Mouse (Mus musculus): ENCODE data around the gene Irf2bp1. TPM values are rescaled to one million over a fixed set of nuclear protein-coding genes. Genes with fewer than 3 reads are reported as not detected.
A peak's percentile ranks its signal among the peaks of the same experiment; 100 is the strongest.

Gene Irf2bp1
- total and polyA plus RNA-seq, 3 experiments = 4.9 to 12.8 (median 6.6) TPM

- no peak overlapping the region for H3K27ac ChIP-seq (ENCODE audit: insufficient read depth, low read depth)
- no peaks in the 10 kb centered on the region for H3K79me2 ChIP-seq (replicated peaks; ENCODE audit: control insufficient read depth, extremely low read depth, insufficient read depth, poor library complexity, severe bottlenecking)
- dilution Hi-C loops (cut with MboI; ENCODE audit: extremely low pct_ligation_motif_present, extremely low pct_unique_long_range_greater_than_20kb, low sequenced_read_pairs) (no loop called here), in situ Hi-C loops (cut with MboI; ENCODE audit: low pct_ligation_motif_present, low pct_unique_long_range_greater_than_20kb, low sequenced_read_pairs) (loop anchor here (10.0 kb wide), 1 partner anchor 95 kb away; no protein-coding TSS in a partner anchor)
- peaks cover 2% of the 10 kb centered on the region for H3K9me3 ChIP-seq (replicated peaks; ENCODE audit: low read length)
- H3K4me3 ChIP-seq (replicated peaks in 1 of 3; ENCODE audit: low read depth in 2 of 3, low read length in 2 of 3, poor library complexity in 1 of 3) = peak overlapping the region; percentile 52 to 57 (median 54)
- peaks cover 44% of the 10 kb centered on the region for H3K27me3 ChIP-seq (replicated peaks)
- no peak overlapping the region; the same call in 1 of the 2 replicates for H3K9ac ChIP-seq (ENCODE audit: insufficient read depth, low read depth)
- H3K4me1 ChIP-seq (ENCODE audit: control insufficient read depth in 1 of 2, insufficient read depth in 2 of 2) = peaks cover 7 to 16% of the 10 kb centered on the region in 2 experiments
- TF ChIP-seq MAZ (IDR thresholded peaks at IDR 0.05; ENCODE audit: low read depth, low read length) (no peak), CTCF (conservative IDR thresholded peaks at IDR 0.05 in 1 of 2, IDR thresholded peaks at IDR 0.05 in 1 of 2; ENCODE audit: low read depth in 2 of 2, low read length in 2 of 2) (peak in 1 of 2 experiments; percentile 47; a peak in 2 of 4 replicates), BHLHE40 (IDR thresholded peaks at IDR 0.05; ENCODE audit: low read depth, low read length) (no peak), E2F4 (IDR thresholded peaks at IDR 0.05; ENCODE audit: insufficient replicate concordance, low read depth, low read length) (no peak), SMC3 (IDR thresholded peaks at IDR 0.05; ENCODE audit: low read depth, low read length) (peak; percentile 18; the same call in 1 of the 2 replicates)
- peaks cover 3 to 32% of the 10 kb centered on the region in 2 experiments for H3K36me3 ChIP-seq (replicated peaks in 1 of 2; ENCODE audit: control insufficient read depth in 1 of 2, insufficient read depth in 1 of 2, low read length in 1 of 2)
- H3K4me2 ChIP-seq (ENCODE audit: insufficient read depth, low read depth, poor library complexity, severe bottlenecking) = peak overlapping the region; percentile 94
- DNase-seq (ENCODE audit: extremely low read depth) = no peak
Measured at GRCm38 (mm10) chr7:18989995-18990394, 13.8 kb upstream of the Irf2bp1 start.

DNA sequence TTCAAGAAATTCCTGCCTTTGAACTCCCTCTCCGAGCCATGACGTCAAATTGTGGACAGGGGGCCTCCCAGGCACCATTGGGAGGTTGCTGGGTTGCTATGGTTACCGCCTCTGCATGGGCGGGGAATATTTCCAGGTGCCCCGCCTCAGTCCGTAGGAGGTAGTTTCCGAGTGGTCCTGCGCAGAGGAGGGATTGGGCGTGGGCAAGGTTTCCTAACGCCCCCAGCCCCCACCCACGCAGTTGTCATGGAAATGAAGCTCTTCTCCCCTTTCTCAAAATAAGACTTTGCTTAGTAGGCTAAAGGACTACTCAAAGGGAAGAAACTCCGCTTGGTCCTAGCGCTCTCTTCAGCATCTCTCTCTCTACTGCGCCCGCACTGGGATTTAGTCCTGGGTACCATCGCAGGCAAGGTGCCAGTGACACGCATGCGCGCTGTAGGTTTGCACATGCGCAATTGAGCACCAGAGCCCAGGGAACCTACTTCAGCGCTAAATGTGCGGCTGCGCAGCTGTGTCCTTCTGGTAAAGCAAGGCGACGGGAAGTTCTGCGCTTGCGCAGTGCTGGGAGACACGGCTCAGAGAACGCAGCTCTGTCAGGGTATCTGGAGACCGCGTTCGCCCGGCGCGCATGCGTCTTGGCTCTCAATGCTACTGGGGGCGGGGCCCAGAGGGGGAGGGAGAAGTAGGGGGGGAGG, 13.1 kb upstream of the Irf2bp1 start, which contains the start of gene Mypop:
TSS of gene Mypop (plus strand) at position 645 of the 695 bp plus-strand sequence.
- Histone ChIP-seq H3K27me3 (replicated peaks) (peaks cover 40% of the 10 kb centered on the region), H3K9me3 (replicated peaks; ENCODE audit: low read length) (peaks cover 2% of the 10 kb centered on the region), H3K36me3 (replicated peaks in 1 of 2; ENCODE audit: control insufficient read depth in 1 of 2, insufficient read depth in 1 of 2, low read length in 1 of 2) (peaks cover 6 to 40% of the 10 kb centered on the region in 2 experiments), H3K4me3 (replicated peaks in 1 of 3; ENCODE audit: low read depth in 2 of 3, low read length in 2 of 3, poor library complexity in 1 of 3) (peak within 1 kb of the TSS; percentile 52 to 57 (median 54)), H3K9ac (ENCODE audit: insufficient read depth, low read depth) (peak within 1 kb of the TSS; percentile 89), H3K4me1 (ENCODE audit: control insufficient read depth in 1 of 2, insufficient read depth in 2 of 2) (peaks cover 7 to 16% of the 10 kb centered on the region in 2 experiments), H3K4me2 (ENCODE audit: insufficient read depth, low read depth, poor library complexity, severe bottlenecking) (peak within 1 kb of the TSS; percentile 94), H3K79me2 (replicated peaks; ENCODE audit: control insufficient read depth, extremely low read depth, insufficient read depth, poor library complexity, severe bottlenecking) (no peaks in the 10 kb centered on the region), H3K27ac (ENCODE audit: insufficient read depth, low read depth) (peak within 1 kb of the TSS; percentile 56)
- peak; percentile 100 for DNase-seq (ENCODE audit: extremely low read depth)
- in situ Hi-C loops (cut with MboI; ENCODE audit: low pct_ligation_motif_present, low pct_unique_long_range_greater_than_20kb, low sequenced_read_pairs) (no loop called here), dilution Hi-C loops (cut with MboI; ENCODE audit: extremely low pct_ligation_motif_present, extremely low pct_unique_long_range_greater_than_20kb, low sequenced_read_pairs) (no loop called here)
- TF ChIP-seq MAFK (IDR thresholded peaks at IDR 0.05; ENCODE audit: insufficient replicate concordance, low read length) = no peak
- no peak for TF ChIP-seq KAT2A (IDR thresholded peaks at IDR 0.05; ENCODE audit: insufficient replicate concordance, low read length)
- peak; percentile 22; the same call in 1 of the 2 replicates for TF ChIP-seq JUN (IDR thresholded peaks at IDR 0.05; ENCODE audit: insufficient read depth, low read depth, low read length)
- TF ChIP-seq PAX5 (IDR thresholded peaks at IDR 0.05; ENCODE audit: low read length) = no peak
- TF ChIP-seq BHLHE40 (IDR thresholded peaks at IDR 0.05; ENCODE audit: low read depth, low read length) = no peak; the same call in 1 of the 2 replicates
- TF ChIP-seq ZKSCAN1 (IDR thresholded peaks at IDR 0.05; ENCODE audit: borderline replicate concordance, low read depth, low read length) = no peak
- TF ChIP-seq POLR2A (IDR thresholded peaks at IDR 0.05; ENCODE audit: low read depth, low read length) = peak; percentile 83
- TF ChIP-seq UBTF (IDR thresholded peaks at IDR 0.05; ENCODE audit: low read depth, low read length) = no peak
- TF ChIP-seq MYC (IDR thresholded peaks at IDR 0.05; ENCODE audit: low read depth, low read length) = peak; percentile 60; the same call in 1 of the 2 replicates
- TF ChIP-seq E2F4 (IDR thresholded peaks at IDR 0.05; ENCODE audit: insufficient replicate concordance, low read depth, low read length) = no peak
- peak; percentile 68 for TF ChIP-seq MAX (IDR thresholded peaks at IDR 0.05; ENCODE audit: low read length)
- TF ChIP-seq HCFC1 (IDR thresholded peaks at IDR 0.05; ENCODE audit: low read depth, low read length) = peak; percentile 70
- TF ChIP-seq JUND (conservative IDR thresholded peaks at IDR 0.05; ENCODE audit: low read depth, low read length) = no peak
- TF ChIP-seq TBP (conservative IDR thresholded peaks at IDR 0.05; ENCODE audit: low read depth, low read length) = 0 out of 2 replicates have a peak, but pooled peaks have one; percentile 49
- peak; percentile 64 for TF ChIP-seq ELF1 (IDR thresholded peaks at IDR 0.05; ENCODE audit: low read depth, low read length)
- peak; percentile 68; the same call in 1 of the 2 replicates for TF ChIP-seq ZMIZ1 (IDR thresholded peaks at IDR 0.05; ENCODE audit: low read depth, low read length)
- TF ChIP-seq POLR2AphosphoS2 (IDR thresholded peaks at IDR 0.05; ENCODE audit: low read depth, low read length) = peak; percentile 79; the same call in 1 of the 2 replicates
- no peak for TF ChIP-seq USF1 (IDR thresholded peaks at IDR 0.05; ENCODE audit: low read depth, low read length)
- TF ChIP-seq NELFE (IDR thresholded peaks at IDR 0.05; ENCODE audit: low read depth, low read length) = peak; percentile 88
- TF ChIP-seq CTCF (conservative IDR thresholded peaks at IDR 0.05 in 1 of 2, IDR thresholded peaks at IDR 0.05 in 1 of 2; ENCODE audit: low read depth in 2 of 2, low read length in 2 of 2) = no peak
- TF ChIP-seq TCF12 (IDR thresholded peaks at IDR 0.05; ENCODE audit: low read depth, low read length) = peak; percentile 69
- TF ChIP-seq NRF1 (IDR thresholded peaks at IDR 0.05; ENCODE audit: low read depth, low read length) = peak; percentile 90
- TF ChIP-seq MAZ (IDR thresholded peaks at IDR 0.05; ENCODE audit: low read depth, low read length) = peak; percentile 91
- no peak for TF ChIP-seq ZNF384 (IDR thresholded peaks at IDR 0.05; ENCODE audit: low read depth, low read length)
- TF ChIP-seq IRF4 (IDR thresholded peaks at IDR 0.05; ENCODE audit: low read depth, low read length) = peak; percentile 67
- peak; percentile 70 for TF ChIP-seq MEF2A (IDR thresholded peaks at IDR 0.05; ENCODE audit: borderline replicate concordance, low read depth, low read length)
- TF ChIP-seq SIN3A (IDR thresholded peaks at IDR 0.05; ENCODE audit: low read length) = peak; percentile 84
- peak; percentile 88 for TF ChIP-seq MXI1 (IDR thresholded peaks at IDR 0.05; ENCODE audit: low read depth, low read length)
- no peak for TF ChIP-seq GABPA (IDR thresholded peaks at IDR 0.05; ENCODE audit: insufficient replicate concordance, low read depth, low read length)

Measured in CH12.LX (cell line).